Mouse (Mus musculus) WW6 (cell line): ENCODE results near the gene Polr2e.

ENCODE experiments used
- DNase-seq: peaks from one replicate; pipeline ENCODE4 v3.0.0-alpha.2; 2013; ENCODE audit warnings: low read depth, low spot score

The Polr2e gene

GRCm38 (mm10) chr10:79989870-79990269, 49.7 kb downstream of the Polr2e start:
- no peak for DNase-seq

- DNase-seq: no peak
Measured at GRCm38 (mm10) chr10:79989272-79989786, 50.3 kb downstream of the Polr2e start.

- no peak for DNase-seq
Measured at GRCm38 (mm10) chr10:79988506-79989271, 50.9 kb downstream of the Polr2e start, which contains the start of gene Cnn2. Gene Cnn2, plus strand, starts transcription at chr10:79988584.

- no peak for DNase-seq
Measured at GRCm38 (mm10) chr10:79987771-79988505, 51.7 kb downstream of the Polr2e start.

GRCm38 (mm10) chr10:79986963-79987362, 52.6 kb downstream of the Polr2e start:
- DNase-seq: peak; percentile 77

- no peak for DNase-seq
Measured at GRCm38 (mm10) chr10:79986232-79986878, 53.2 kb downstream of the Polr2e start.
